Mouse (Mus musculus) hindbrain, embryonic 10.5 days (tissue): Measurements from ENCODE around the gene Olfr992. TPM values are rescaled to one million over a fixed set of nuclear protein-coding genes. Genes with fewer than 3 reads are reported as not detected.
"Not testable (repeated sequence)": the region's sequence is repeated elsewhere in the genome, so short reads cannot be mapped to it uniquely, and the experiment has no call there.

ENCODE experiments used
- DNase-seq: peaks from one replicate; pipeline ENCODE4 v3.0.0-alpha.2; 2017; ENCODE audit warnings: low spot score
- H3K27ac ChIP-seq: fragments of 300-500 bp; sonication (generic); 2 replicates; pipeline ENCODE4 v1.5.1; 2016; ENCODE audit warnings: mild to moderate bottlenecking, moderate library complexity
- H3K27me3 ChIP-seq: fragments of 300-500 bp; sonication (generic); 2 replicates; pipeline ENCODE4 v1.6.1; 2016; ENCODE audit warnings: mild to moderate bottlenecking; ENCODE audit not compliant: poor library complexity, insufficient read depth, severe bottlenecking
- H3K36me3 ChIP-seq: fragments of 300-500 bp; sonication (generic); 2 replicates; pipeline ENCODE4 v1.6.1; 2016; ENCODE audit warnings: mild to moderate bottlenecking, moderate library complexity
- H3K4me1 ChIP-seq: fragments of 300-500 bp; sonication (generic); replicated peaks from 2 replicates; pipeline ENCODE4 v1.6.1; 2016; ENCODE audit warnings: mild to moderate bottlenecking
- H3K4me3 ChIP-seq: fragments of 300-500 bp; sonication (generic); 2 replicates; pipeline ENCODE4 v1.5.1; 2016; ENCODE audit warnings: mild to moderate bottlenecking, moderate library complexity
- H3K9me3 ChIP-seq: fragments of 300-500 bp; sonication (generic); 2 replicates; pipeline ENCODE4 v1.6.1; 2016; ENCODE audit warnings: mild to moderate bottlenecking, moderate library complexity
- WGBS: fragments of 180-500 bp; shearing (Covaris S2); methylation state at CpG from one replicate; pipeline ENCODE4 v1.1.7; 2016; 5-methylcytosine and 5-hydroxymethylcytosine counted together
- polyA plus RNA-seq: library from polyadenylated mRNA; unstranded; fragments of >200 nt; fragmentation: Nextera tagmentation; extraction: Ambion mirVana; gene quantifications from 2 replicates; pipeline ENCODE4 v1.2.1, GENCODE M21; 2016

The Olfr992 gene
- not detected in 2 replicates for polyA plus RNA-seq

- H3K4me1 ChIP-seq, result no peaks in the 10 kb centered on the region
- no peaks in the 10 kb centered on the region for H3K36me3 ChIP-seq
- H3K27ac ChIP-seq, result no peak within 1 kb of the TSS
- H3K4me3 ChIP-seq, result no peak within 1 kb of the TSS
- no peak for DNase-seq
- H3K9me3 ChIP-seq, result no peaks in the 10 kb centered on the region
- no peaks in the 10 kb centered on the region for H3K27me3 ChIP-seq
- WGBS, result 63% methylated on average over 2 of the region's 2 CpGs
These were observed at the start of gene Olfr992 for GRCm38 (mm10) chr2:85409369-85409768. Olfr992 (minus strand) TSS chr2:85409469.

DNA sequence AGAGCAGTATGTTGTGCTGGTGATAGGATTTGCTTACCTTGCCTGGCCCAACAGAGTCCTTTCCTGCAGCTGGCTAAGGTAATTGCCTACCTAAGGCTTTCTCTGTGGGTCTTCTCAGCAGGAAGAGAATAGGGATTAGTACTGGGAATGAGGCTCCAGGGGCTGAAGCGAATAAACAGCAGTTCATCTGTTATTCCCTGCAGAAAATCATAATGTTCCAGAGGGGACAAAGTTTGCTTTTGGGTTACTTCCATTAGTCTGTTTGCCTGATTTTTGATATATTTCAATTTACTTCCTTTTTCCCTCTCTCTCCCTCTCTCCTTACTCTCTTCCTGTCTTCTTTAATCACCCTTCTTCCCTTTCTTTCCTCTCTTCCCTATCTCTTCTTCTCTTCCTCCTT, 34.3 kb upstream of the Olfr992 start, which contains the start of gene Olfr995:
Gene Olfr995 (minus strand): TSS at position 101 of the 400 bp plus-strand sequence.
- no peaks in the 10 kb centered on the region for H3K36me3 ChIP-seq
- H3K27ac ChIP-seq, result no peak within 1 kb of the TSS
- H3K27me3 ChIP-seq, result no peaks in the 10 kb centered on the region
- H3K4me1 ChIP-seq, result no peaks in the 10 kb centered on the region
- H3K9me3 ChIP-seq, result no peaks in the 10 kb centered on the region
- no peak within 1 kb of the TSS for H3K4me3 ChIP-seq
- WGBS, result 23% methylated on average over 1 of the region's 1 CpGs
- no peak for DNase-seq

DNA sequence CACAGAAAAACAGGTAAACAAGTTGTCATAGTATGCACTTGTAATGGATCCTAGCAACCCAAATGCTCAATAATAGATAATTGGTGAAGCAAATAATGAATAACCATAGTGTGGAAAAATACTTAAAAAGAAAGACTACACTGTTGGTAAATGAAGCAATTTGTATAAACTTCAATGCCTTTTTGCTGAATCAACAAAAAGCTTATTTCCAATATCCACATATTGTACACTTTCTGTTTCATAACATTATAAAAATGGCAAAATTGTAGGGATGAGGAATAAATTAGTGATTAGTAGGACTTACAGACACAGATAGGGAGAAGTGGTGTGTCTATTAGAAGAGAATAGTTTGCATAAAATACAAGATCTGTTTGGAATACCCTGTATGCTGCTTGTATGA, 33.3 kb upstream of the Olfr992 start:
- H3K4me1 ChIP-seq, result no peaks in the 10 kb centered on the region
- no peaks in the 10 kb centered on the region for H3K9me3 ChIP-seq
- H3K36me3 ChIP-seq, result no peaks in the 10 kb centered on the region
- no peaks in the 10 kb centered on the region for H3K27me3 ChIP-seq
- H3K27ac ChIP-seq, result no peak overlapping the region
- no peak for DNase-seq
- no peak overlapping the region for H3K4me3 ChIP-seq

DNA sequence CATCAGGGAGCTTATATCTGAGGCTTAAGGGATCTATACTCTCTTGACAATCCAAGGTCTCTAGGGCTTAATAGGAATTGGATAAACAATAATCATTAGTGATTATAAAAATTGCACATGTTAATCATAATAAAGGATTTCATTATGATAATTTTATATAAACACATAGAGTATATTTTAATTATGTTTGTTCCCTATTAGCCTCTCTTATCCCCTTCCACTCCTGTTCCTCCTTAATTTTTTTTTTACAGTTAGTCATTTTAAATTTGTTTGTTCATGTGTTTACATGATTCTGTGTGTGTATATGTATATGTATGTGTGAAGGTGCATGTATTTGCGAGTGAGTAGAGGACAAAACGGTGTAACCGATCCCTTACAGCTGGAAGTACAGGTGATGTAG, 27.1 kb upstream of the Olfr992 start, which contains the start of gene Olfr994:
Gene Olfr994 (minus strand): TSS at position 101 of the 400 bp plus-strand sequence.
- Histone ChIP-seq H3K4me1 (no peaks in the 10 kb centered on the region), H3K27me3 (no peaks in the 10 kb centered on the region), H3K27ac (no peak within 1 kb of the TSS), H3K36me3 (no peaks in the 10 kb centered on the region), H3K4me3 (no peak within 1 kb of the TSS), H3K9me3 (no peaks in the 10 kb centered on the region)
- no peak for DNase-seq
- WGBS, result 90% methylated on average over 3 of the region's 3 CpGs

- no peak overlapping the region for H3K4me3 ChIP-seq
- no peaks in the 10 kb centered on the region for H3K27me3 ChIP-seq
- WGBS, result 75% methylated on average over 1 of the region's 1 CpGs
- no peak for DNase-seq
- H3K4me1 ChIP-seq, result no peaks in the 10 kb centered on the region
- no peaks in the 10 kb centered on the region for H3K36me3 ChIP-seq
- H3K9me3 ChIP-seq, result no peaks in the 10 kb centered on the region
- H3K27ac ChIP-seq, result no peak overlapping the region
These were observed 16.6 kb upstream of the Olfr992 start for GRCm38 (mm10) chr2:85425893-85426292.

- no peak for DNase-seq
- no peaks in the 10 kb centered on the region for H3K9me3 ChIP-seq
- no peaks in the 10 kb centered on the region for H3K27me3 ChIP-seq
- no peak within 1 kb of the TSS for H3K4me3 ChIP-seq
- no peak within 1 kb of the TSS for H3K27ac ChIP-seq
- H3K4me1 ChIP-seq, result no peaks in the 10 kb centered on the region
- no peaks in the 10 kb centered on the region for H3K36me3 ChIP-seq
These were observed 5.5 kb upstream of the Olfr992 start, which contains the start of gene Olfr993 for GRCm38 (mm10) chr2:85414777-85415176. Olfr993 (minus strand) TSS chr2:85414877.

GRCm38 (mm10) chr2:85363127-85363526, 46.1 kb downstream of the Olfr992 start, which contains the start of gene Olfr988:
Olfr988 (minus strand) TSS chr2:85363227.
- H3K4me3 ChIP-seq, H3K27me3 ChIP-seq, H3K4me1 ChIP-seq, H3K36me3 ChIP-seq, DNase-seq, H3K9me3 ChIP-seq, H3K27ac ChIP-seq: not testable (repeated sequence)

Other genes starting within 250 kb of the Olfr992 start
- 0.48 and 0.92 TPM in 2 replicates for gene Lrrc55, start 212.3 kb downstream of the Olfr992 start, polyA plus RNA-seq
- gene Olfr987, start 70.2 kb downstream of the Olfr992 start, polyA plus RNA-seq, result not detected in 2 replicates
- not detected in 2 replicates for gene Olfr988, start 46.2 kb downstream of the Olfr992 start, polyA plus RNA-seq
- gene Olfr993, start 5.4 kb upstream of the Olfr992 start, polyA plus RNA-seq, result not detected in 2 replicates
- gene Olfr994, start 27.0 kb upstream of the Olfr992 start, polyA plus RNA-seq, result not detected in 2 replicates
- gene Olfr995, start 34.2 kb upstream of the Olfr992 start, polyA plus RNA-seq, result not detected in 2 replicates
- gene 4833423E24Rik, start 109.6 kb upstream of the Olfr992 start, polyA plus RNA-seq, result 0.11 TPM in 1 of 2 replicates, not detected in the other
- not detected in 2 replicates for gene Olfr996, start 169.7 kb upstream of the Olfr992 start, polyA plus RNA-seq
- not detected in 2 replicates for gene Olfr998, start 179.5 kb upstream of the Olfr992 start, polyA plus RNA-seq
- gene Olfr1000, start 202.4 kb upstream of the Olfr992 start, polyA plus RNA-seq, result not detected in 2 replicates
- not detected in 2 replicates for gene Olfr1002, start 241.2 kb upstream of the Olfr992 start, polyA plus RNA-seq